Mouse (Mus musculus) urinary bladder, adult 2 months (tissue): ENCODE data around the gene Mttp. TPM values are rescaled to one million over a fixed set of nuclear protein-coding genes. Genes with fewer than 3 reads are reported as not detected.

Experiments used
- DNase-seq: peaks from one replicate; pipeline ENCODE4 v3.0.0; 2022; ENCODE audit warnings: low spot score
- polyA plus RNA-seq: library from polyadenylated mRNA; depleted of rRNA; stranded (reverse); fragments of >200 nt; gene quantifications from 2 replicates; pipeline ENCODE4 v1.2.3, GENCODE M21; 2012

Gene Mttp
- polyA plus RNA-seq, 1 experiment: 5.0 TPM

DNA sequence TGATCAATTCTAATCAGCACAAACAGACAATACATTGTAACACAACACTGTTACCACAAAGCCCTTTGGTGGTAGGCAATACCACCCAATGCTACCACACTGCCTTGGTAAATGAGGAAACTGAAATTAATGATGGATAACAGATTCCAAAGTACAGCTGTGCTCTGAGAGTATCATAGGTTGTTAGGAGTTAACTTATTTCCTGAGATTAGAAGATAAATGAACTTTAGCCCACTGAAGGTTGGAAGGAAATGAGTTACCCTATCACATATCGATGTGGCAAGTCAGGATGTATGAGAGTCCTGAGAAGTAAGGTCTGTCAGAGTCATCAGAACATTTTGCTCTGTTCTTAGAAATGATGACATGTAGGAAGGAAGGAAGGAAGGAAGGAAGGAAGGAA is 10.2 kb downstream of the Mttp start:
- no peak for DNase-seq

DNA sequence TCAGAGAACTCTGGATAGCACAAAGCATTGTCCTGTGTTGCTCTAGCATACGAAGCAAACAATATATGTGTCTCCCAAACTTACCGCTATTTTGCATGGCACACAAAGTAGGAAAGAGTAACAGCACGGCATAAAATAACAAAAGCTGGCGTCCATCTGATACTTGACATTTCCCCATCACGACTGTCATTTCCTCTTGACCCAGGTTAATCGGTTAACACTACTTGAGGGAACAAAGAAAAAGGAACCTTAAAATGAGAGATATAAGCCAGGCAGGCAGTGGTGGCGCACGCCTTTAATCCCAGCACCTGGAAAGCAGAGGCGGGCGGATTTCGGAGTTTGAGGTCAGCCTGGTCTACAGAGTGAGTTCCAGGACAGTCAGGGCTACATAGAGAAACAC is 10.9 kb downstream of the Mttp start:
- no peak for DNase-seq

DNA sequence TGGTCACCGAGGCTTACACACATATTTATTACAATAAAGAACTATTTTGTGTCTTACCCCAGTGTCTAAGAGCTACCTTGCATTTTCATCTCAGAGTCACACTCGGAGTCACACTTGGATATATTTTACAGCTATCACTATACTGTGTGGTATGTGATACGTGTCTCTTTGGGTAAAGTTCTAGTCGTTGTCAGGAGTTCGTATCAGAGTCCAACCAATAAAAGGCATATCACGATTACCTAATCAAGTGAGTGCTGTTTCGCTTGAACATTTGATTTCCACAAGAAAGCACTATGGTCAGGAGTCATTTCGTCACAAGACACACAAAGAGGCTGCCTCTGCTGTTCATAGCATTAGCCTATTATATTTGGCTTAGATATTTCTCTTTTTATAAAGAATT is 11.3 kb downstream of the Mttp start:
- no peak for DNase-seq

DNA sequence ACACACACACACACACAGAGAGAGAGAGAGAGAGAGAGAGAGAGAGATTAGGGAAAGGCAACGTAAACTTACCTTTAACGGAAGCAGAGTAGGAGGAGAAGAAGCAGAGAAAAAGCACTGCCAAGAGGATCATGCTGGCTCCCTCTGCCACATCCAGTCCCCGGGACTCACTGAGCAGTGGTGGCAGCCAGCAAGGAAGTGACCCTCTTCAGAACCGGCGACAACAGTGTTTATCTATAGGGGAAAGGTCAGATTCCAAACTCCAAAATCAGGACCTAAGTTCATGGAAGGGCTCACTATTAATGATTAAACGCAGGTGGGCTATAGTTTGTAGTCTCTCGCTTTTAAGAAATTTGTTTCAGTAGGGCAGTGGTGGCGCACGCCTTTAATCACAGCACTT is 13.6 kb downstream of the Mttp start:
- DNase-seq: no peak

DNA sequence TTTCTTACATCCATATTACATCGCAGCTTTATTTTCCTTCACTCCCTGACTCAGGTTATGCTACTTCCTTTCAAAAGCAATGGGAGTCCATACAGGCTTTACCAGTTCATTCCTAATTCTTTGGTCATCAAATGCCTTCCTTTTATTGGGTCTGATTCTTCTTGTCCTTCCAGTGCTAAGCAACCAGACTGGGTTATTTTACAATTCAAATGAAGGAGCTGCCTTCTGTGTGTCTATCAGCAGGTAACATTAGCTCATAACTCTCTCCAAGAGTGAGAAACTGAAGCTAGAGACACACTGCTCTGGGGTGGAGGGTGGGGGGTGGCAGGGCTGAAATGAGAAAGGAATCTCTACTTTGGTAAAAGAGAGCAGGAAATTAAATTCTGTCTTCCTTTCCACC is 14.1 kb downstream of the Mttp start:
- DNase-seq: no peak

DNA sequence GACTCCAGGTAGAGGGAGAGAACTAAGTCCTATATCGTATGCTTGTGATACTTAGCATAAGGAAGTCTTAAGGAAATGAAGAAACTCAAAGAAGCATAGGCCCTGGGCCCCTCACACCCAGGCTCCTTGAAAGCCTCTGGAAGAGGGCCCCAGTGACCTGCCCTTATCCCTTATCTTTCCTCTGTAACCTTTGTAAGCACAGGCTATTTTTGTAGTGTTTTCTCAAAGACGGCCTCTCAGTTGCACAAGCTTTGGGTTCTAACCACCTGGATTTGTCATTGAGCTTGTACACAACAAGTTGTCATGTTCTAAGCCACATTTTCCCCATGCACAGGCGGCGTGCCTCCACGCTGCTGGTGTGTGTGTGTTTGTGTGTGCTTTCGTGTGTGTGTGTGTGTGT is 15.7 kb downstream of the Mttp start:
- DNase-seq: no peak

DNA sequence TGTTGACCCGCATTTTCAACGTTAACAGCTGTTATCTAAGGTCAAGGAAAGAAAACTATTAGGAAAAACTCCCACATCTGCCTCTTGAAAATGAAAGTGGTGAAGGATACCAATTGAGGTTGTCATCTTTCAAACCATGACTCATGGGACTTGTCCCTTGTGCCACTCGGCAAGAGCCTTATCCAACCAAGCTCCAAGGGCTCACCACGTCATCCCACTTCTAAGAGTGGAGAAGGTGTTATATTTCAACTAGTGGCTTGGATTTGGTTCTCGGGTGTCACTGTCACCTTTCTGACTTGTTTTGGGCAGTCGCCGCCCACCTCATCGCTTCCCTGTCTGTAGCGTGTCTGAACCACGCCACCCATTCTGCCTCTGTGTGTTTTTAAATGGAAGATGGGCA is 20.9 kb downstream of the Mttp start:
- no peak for DNase-seq

DNA sequence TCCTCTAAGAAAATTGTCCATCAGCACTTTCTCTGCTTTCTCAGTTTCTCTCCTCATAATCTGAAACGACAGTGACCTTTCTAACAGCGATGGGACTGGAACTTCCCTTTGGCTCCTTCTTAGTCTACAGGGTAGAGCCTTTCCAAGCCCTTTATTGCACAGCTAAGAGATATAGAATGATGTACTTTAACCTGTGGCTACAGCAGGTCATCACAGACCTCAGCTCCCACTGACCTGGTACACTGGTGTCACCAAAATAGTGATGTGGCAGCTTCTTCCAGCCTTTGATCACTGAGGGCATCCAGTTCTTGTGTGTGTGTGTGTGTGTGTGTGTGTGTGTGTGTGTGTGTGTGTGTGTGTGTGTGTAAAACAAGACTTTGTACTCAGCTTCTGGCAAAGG is 23.3 kb downstream of the Mttp start:
- no peak for DNase-seq

DNA sequence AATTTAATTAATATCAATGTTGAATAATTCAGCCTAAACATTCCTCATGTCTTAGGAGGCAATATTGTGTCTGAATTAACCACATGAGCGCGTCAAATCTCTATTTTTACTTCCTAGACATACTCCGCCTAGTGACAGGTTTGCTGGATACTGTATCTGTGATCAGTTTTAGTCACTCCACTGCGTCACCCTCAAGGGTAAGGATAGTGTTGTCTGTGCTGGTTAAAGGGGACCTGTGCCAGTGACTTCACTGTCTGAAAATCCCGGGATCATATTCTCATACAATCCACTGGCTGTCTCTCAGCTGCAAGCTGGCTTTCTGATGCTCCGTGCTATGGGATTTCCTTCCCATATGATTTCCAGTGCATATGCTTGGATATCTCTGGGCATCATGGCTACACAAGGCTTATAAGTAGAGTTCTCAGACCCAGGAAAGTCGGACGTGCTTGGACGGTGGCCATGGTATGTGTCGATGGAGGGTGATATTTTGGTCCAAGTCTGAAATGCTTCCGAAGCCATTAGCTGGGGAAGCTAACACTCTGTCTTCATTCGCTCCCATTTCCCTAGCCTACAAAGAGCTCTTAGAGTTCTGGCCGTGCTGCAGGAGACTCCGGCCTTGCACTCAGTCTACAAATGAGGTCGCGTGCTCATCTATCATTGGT is 25.2 kb downstream of the Mttp start:
- no peak for DNase-seq

DNA sequence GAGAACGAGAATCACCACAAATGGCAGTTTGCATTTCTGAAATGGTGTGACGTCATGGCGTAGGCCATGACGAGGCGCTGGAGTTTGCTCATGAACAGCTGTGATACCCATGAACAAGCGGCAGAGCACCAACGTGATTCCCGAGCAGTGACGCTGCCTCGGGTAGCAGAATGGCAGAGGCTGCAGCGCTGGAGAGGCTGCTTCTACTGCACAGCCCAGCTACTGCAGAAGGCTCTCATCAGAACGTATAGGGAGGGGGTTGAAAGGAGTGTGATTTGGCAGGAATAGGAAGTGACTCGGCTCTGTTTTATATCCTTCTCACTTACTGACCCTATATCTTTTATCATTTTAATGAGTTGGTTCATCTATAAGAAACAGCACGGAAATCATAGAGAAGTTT is 25.9 kb downstream of the Mttp start:
- DNase-seq: no peak

DNA sequence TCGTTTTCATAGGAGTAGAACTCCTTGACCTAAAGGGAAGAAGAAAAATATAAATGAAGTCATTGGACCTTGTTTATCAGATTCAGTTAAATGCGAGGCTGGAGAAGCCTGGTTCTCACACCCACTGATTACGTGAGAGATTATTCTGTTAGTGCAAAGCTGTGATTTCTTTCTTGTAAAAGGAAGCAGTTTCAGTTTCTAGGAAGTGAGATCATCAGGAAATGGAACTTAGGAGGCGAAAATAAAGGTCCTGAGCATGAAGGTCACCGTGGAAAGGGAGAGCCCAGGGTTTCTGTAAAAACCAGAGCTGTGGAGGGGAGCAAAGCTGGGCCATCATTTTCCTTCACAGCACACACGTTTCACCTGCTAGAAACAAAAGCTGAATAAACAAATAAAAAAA is 26.4 kb downstream of the Mttp start:
- no peak for DNase-seq

DNA sequence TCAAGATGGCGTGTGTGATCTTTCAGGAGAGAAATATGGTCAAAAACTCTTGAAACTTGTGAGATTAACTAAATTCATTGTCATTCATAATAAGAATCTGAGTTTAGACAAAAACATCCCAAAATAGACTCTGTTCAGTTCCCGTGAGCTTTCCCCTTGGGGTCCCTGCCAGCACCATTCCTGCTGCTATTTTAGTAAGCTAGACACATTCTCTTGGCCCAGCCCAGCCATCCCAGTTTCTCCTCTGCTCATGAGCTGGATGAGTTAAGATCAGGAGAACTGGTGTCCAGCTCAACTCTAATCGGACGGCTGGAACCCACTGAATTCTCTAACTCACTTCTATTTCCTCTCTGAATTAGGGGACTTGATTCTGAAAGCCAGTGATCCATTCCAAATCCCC is 27.9 kb downstream of the Mttp start:
- DNase-seq: no peak

DNA sequence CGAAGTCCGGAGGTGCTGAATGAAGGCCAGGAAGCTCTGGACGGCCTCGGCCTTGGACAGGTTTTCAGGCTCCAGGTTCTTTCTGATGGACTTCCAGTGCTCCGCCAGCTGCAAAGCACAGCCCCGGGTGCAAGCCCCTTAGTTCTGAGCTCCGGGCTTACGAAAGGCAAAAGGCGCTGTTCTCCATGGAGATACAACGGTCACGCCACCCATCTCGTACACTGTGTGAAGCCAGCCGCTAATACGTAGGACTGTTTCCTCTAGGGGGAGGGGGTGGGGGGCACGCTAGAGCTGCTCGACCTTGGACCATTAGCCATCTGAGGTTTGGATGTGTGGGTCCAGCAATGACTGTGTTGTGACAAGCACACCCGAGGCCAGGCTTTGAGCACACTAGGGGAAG is 30.7 kb downstream of the Mttp start:
- DNase-seq: no peak

DNA sequence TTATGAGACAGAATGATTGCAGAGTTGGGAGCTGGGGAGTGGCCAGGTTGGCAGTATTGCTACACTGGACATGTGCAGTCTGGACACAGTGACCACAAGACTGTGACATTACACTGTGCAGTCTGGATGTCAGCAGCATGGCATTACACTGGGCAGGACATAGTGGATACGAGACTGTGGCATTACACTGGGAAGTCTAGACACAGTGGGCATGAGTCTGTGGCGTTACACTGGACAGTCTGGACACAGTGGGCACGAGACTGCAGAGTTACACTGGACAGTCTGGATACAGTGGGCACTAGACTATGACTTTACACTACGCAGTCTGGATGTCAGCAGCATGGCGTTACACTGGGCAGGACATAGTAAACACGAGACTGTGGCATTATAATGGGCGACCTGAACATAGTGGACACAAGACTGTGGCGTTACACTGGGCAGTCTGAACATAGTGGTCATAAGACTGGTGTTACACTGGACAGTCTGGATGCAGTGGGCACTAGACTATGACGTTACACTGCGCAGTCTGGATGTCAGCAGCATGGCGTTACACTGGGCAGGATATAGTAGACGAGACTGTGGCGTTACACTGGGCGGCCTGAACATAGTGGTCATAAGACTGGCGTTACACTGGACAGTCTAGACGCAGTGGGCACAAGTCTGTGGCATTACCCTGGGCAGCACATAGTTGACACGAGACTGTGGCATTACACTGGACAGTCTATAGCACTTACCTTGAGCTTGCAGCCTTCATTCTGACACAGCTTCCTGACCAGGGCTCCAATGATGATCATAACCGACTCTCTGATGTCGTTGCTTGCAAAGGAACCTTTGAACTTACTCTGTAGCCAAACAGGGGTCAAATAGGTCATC is 33.6 kb downstream of the Mttp start:
- no peak for DNase-seq

DNA sequence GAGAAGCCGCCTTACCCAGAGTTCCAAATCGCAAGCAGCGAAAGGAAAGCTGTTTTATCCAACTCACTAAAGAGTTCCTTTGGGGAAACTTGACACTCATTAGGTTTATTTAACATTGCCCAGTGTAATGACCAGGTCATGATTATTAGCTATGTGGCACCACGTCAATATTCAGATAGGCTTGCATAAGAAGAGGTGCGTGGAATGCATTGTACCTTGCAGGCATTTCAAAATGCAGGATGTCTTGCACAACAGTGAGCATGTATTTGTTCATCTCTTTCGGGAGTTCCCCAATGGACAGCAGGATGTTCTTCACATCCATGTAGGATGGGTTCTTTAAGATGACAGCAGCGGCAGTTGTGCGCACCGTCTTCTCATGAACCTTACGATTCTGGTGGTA is 37.9 kb downstream of the Mttp start:
- DNase-seq: no peak

DNA sequence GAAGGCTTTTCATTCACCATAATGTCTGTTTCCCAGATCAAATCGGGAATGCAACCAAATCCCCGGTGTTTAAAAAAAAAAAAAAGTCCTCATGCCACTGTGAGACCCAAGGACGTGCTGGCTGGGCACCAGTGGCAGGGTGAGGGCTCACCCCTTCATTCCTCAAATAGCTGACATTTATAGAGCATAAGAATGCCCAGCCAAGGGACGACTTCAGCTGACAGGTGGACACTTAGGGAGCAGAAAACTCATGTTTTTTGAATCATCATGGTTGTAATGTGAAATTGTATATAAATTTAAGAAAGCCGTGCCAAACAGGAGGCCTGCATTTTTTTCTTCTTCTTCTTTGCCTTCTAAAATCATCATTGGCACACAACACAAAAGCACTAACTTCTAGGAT is 39.7 kb downstream of the Mttp start:
- DNase-seq: no peak

DNA sequence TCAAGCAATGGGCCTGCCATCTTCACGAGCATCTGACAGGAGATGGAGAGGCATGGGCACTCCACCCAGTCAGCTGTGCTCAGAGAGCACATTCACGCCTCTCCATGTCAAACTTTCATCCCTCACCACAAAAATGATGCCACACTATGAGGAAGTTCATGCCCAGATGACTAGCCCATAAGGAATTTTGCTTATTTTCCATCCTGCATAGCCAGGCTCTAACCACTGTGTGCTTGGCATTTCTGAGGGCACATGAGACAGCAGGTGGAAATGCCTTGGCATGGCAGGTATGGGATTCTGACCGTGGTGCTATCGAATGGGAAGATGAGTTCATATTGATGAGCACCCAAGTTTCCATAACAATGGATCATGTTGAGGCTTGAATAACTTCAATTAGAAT is 41.1 kb downstream of the Mttp start:
- no peak for DNase-seq

DNA sequence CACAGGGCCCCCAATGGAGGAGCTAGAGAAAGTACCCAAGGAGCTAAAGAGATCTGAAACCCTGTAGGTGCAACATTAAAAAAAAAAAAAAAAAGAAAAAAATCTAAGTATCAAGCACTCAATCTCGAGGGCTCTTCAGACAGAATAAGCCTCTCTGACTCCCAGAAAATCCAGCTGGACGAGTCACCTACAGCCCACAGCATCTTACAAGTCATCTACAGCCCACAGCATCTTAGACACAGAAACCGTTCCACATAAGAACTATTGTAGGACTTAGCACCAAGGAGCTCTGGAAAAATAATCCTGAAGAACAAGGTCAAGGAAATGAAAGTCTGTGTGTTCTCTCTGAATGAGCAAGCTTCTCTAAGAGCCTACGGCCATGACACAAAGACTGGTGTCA is 42.8 kb downstream of the Mttp start:
- no peak for DNase-seq

DNA sequence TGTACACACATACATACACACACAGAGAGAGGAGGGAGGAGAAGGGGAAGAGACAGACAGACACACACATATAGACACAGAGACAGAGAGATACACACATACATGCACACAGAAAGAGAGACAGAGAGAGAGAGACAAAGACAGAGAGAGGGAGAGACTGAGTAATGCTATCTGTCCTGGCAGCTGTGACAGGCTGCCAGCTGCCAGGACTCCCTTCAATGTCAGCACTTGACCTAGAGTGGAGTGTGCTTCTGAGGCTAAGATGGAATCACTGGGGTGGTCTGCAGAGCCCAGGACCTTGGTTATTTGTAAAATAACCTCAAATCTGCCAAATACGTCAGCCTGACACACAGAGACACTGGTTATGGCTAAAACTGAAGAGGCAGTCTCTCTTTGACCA is 47.0 kb downstream of the Mttp start:
- DNase-seq: no peak

DNA sequence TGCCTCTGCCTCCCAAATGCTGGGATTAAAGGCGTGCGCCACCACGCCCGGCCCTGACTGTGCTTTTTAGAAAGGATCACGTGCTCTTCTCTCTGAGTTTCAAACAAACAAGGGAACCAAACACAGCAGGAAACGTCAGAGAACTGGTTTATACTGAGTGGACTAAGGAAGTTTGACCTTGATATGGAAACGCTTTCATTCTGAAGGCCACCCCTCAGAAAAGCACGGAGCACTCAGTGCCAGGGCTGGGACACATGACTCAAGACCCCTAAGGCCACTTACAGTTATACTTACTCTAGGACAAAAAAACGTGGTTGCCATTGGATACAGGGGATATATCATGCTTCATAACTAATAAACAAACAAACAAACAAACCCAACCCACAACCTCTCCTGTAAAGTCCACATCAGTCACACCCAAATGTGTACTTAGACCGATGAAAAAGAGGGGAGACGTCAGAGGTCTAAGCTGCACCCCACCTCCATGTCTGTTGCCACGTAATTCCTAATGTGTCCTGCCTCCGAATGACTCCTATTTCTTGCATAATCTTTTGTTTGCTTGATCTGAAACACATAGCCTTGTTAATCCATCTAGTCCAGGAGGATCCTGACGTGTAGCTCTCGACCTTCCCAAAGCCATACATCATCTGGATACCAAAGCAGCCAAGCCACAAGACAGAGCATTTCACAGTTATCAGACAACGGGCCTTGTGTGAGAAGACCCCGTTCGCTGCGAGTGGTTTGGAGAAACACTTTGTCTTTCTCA is 48.3 kb downstream of the Mttp start:
- no peak for DNase-seq

DNA sequence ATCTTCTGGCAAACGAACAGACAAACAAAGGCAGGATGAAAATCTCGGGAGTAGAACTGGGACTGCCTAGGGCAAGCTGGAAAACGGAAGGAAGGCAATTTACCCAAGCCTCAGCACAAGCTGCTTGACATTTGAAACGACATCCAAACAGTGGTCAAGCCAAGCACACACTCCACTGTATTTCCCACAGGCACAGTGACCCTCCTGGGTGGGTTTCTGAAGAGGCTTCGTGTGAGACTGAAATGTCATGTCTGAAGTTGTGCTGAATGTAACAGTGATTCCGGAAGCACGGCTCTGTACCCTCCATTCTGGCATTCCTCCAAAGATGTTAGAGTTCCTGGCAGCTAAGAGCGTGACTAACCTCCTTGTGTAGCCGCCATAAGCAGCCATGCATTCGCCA is 49.0 kb downstream of the Mttp start:
- no peak for DNase-seq

DNA sequence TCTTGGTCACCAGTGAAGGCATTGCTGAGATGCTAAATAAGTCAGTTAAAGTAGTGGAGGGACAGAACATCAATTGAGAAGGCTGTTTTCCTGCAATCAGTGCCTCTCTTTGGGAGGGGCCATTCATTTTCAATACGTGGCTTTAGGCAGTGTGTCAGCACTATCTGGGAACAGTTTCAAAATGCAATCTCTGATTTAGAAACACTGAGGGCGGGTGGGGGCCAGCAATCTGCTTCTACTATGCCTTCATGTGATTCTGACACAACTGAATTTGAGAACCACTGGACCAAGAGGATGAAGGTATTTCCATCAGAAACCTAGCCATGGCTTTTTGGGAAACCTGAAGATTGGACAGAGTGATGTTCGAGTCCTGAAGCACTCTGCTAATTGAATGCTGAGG is 49.5 kb downstream of the Mttp start:
- no peak for DNase-seq

DNA sequence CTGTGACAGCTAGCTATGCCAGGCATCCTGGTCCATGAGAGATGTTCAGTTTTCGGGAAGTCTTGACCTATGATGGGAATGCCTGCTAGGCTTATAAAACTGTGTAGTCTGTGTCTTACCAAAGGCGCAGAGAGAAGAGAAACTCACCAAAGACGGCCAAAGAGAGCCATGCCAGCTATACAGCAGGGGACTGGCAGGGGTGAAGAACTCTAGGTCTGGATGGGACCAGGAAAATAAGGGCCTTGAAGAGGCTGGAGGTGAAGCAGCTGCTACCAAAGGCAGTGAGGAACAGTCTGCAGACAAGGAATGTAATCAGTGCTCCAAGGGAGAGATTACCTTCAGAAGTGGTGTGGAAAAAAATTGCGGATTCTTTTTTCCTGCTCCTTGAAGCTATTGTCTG is 60.9 kb downstream of the Mttp start:
- DNase-seq: no peak
